Mouse (Mus musculus) kidney, embryonic 15.5 days (tissue): ENCODE data around the gene Tbcd. TPM values are rescaled to one million over a fixed set of nuclear protein-coding genes. Genes with fewer than 3 reads are reported as not detected.

ENCODE experiments used
- ATAC-seq: fragments of 200-750 bp; cut with Nextera tagmentation; replicated peaks from 2 replicates; pipeline ENCODE4 v1.8.0; 2017; ENCODE audit warnings: moderate TSS enrichment; ENCODE audit not compliant: low FRiP score
- H3K27ac ChIP-seq: fragments of 300-500 bp; sonication (generic); 2 replicates; pipeline ENCODE4 v1.5.1; 2015; ENCODE audit warnings: mild to moderate bottlenecking, inconsistent platforms
- H3K27me3 ChIP-seq: fragments of 300-500 bp; sonication (generic); 2 replicates; pipeline ENCODE4 v1.6.1; 2015; ENCODE audit warnings: inconsistent platforms
- H3K36me3 ChIP-seq: fragments of 300-500 bp; sonication (generic); 2 replicates; pipeline ENCODE4 v1.6.1; 2015; ENCODE audit warnings: inconsistent platforms
- H3K4me1 ChIP-seq: fragments of 300-500 bp; sonication (generic); 2 replicates; pipeline ENCODE4 v1.6.1; 2015; ENCODE audit warnings: inconsistent platforms
- H3K4me2 ChIP-seq: fragments of 300-500 bp; sonication (generic); 2 replicates; pipeline ENCODE4 v1.6.1; 2015; ENCODE audit warnings: moderate library complexity, mild to moderate bottlenecking, inconsistent platforms
- H3K4me3 ChIP-seq: fragments of 300-500 bp; sonication (generic); replicated peaks from 2 replicates; pipeline ENCODE4 v1.5.1; 2015; ENCODE audit warnings: mild to moderate bottlenecking, inconsistent platforms
- H3K9ac ChIP-seq: fragments of 300-500 bp; sonication (generic); 2 replicates; pipeline ENCODE4 v1.6.1; 2015; ENCODE audit warnings: mild to moderate bottlenecking, inconsistent platforms
- H3K9me3 ChIP-seq: fragments of 300-500 bp; sonication (generic); replicated peaks from 2 replicates; pipeline ENCODE4 v1.6.1; 2016; ENCODE audit warnings: inconsistent platforms
- WGBS: fragments of 180-500 bp; shearing (Covaris S2); methylation state at CpG from one replicate; pipeline ENCODE4 v1.1.7; 2015; ENCODE audit warnings: mixed read lengths; 5-methylcytosine and 5-hydroxymethylcytosine counted together
- polyA plus RNA-seq: library from polyadenylated mRNA; unstranded; fragments of >200 nt; fragmentation: Nextera tagmentation; extraction: Ambion mirVana; gene quantifications from 2 replicates; pipeline ENCODE4 v1.2.1, GENCODE M21; 2015

Gene Tbcd
- polyA plus RNA-seq, 1 experiment from 2014 or later = 37.4 TPM

DNA sequence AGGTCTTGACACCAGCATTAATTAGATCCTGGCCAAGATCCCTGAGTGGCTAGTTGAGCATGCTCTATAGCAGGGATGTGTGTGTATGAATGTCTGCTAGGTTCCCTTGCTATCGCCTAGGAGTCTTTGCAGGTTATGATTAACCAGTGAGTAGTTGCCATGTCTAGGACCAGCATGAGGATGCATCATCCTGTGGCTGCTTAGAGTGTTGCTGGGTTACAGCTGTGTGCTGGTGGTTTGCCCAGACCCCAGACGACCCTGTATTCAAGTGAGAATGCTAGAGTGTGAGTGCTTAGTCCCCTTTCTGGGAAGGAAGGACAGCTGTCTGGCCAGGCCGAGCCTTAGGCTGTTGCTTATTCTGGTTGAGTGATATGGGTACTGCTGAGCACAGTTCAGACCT, 106.8 kb downstream of the Tbcd start:
- ATAC-seq = no peak
- no peaks in the 10 kb centered on the region for H3K9me3 ChIP-seq
- WGBS = 87% methylated on average over 3 of the region's 3 CpGs

DNA sequence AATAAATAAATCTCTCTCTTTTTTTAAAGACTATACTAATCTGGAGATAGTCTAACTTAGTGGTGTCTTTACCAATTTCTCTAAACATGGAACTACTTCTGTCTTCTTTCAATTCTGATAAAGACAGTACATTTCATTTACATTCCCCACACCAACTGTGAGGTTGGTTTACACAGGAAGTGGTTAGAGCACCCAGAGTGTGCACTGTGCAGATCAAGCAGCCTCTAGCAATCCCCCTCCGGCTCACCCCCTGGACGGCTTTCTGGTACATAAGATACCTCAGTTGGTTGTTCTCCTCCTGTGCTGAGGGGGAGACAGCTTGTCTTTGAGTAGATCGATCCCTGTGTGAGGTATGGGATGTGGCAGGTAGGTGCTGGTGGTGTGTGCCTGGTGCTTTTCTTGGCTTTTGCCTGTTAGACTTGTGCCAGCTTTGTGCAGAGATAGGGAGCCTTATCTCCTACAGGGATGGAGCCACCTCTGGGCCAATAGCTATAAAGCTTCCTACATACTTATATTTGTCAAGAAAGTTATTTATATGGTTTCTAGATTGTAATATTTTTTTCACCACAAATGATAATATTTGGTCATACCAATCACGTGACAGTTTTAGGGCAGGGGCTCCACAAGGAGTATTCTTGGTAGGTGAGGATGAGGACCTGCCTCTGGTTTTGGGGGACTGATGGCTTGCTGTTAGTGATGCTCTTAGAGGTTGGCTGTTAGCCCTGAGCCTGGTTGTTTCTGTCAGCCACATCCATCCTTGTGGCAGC, 108.0 kb downstream of the Tbcd start:
- Histone ChIP-seq H3K9me3 (no peaks in the 10 kb centered on the region), H3K9ac (no peak overlapping the region), H3K36me3 (peaks cover 2% of the 10 kb centered on the region; the same call in 1 of the 2 replicates), H3K4me1 (no peaks in the 10 kb centered on the region), H3K27ac (no peak overlapping the region), H3K27me3 (no peaks in the 10 kb centered on the region), H3K4me2 (no peak overlapping the region), H3K4me3 (no peak overlapping the region)
- WGBS = 80% methylated on average over 4 of the region's 4 CpGs
- ATAC-seq = no peak

More for the DNA sequence above, 106.8 kb downstream of the Tbcd start:
- Histone ChIP-seq H3K4me3 (no peak overlapping the region), H3K9ac (no peak overlapping the region), H3K27me3 (no peaks in the 10 kb centered on the region), H3K4me2 (no peak overlapping the region), H3K36me3 (peaks cover 2% of the 10 kb centered on the region; the same call in 1 of the 2 replicates), H3K27ac (no peak overlapping the region), H3K4me1 (no peaks in the 10 kb centered on the region)

DNA sequence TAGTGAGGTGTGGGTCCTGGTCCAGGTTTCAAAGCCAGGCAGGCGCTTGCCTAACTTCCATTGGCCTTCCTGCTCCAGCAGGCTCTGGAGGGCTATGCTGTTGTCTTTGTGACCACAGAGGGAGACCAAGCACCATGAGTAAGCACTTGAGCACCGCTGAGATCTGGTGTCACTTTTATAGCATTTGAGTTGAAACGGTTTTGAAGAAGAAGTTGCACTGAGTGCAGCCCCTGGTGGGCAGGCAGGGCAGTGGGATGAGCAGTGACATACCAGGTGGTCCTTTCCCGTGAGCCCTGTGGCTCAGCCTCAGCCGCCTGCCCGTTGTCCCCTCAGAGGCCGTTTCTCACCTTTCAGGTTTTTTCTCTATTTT, 108.5 kb downstream of the Tbcd start:
- Histone ChIP-seq H3K9ac (no peak overlapping the region), H3K27ac (no peak overlapping the region), H3K4me1 (no peaks in the 10 kb centered on the region), H3K4me2 (no peak overlapping the region), H3K9me3 (no peaks in the 10 kb centered on the region), H3K36me3 (peaks cover 2% of the 10 kb centered on the region; the same call in 1 of the 2 replicates), H3K4me3 (no peak overlapping the region), H3K27me3 (no peaks in the 10 kb centered on the region)
- WGBS = 66% methylated on average over 7 of the region's 7 CpGs
- ATAC-seq = no peak

DNA sequence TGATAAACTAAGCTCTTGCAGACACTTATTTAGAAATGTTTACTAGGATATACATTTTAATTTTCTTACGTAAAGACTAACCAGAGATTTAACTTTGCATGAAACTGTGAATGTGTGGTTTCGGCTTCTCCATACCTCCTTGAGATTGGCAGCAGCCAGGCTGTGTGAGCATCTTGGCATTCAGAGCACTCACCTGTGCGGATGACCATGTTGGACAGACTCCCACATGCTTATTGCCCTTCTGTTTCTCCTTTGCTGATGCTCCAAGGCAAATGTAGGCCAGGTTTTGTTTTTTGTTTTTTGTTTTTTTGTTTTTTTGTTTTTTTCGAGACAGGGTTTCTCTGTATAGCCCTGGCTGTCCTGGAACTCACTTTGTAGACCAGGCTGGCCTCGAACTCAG, 111.6 kb downstream of the Tbcd start:
- Histone ChIP-seq H3K4me1 (no peaks in the 10 kb centered on the region), H3K36me3 (no peaks in the 10 kb centered on the region), H3K27ac (no peak overlapping the region), H3K9ac (no peak overlapping the region), H3K9me3 (no peaks in the 10 kb centered on the region), H3K27me3 (no peaks in the 10 kb centered on the region), H3K4me2 (no peak overlapping the region), H3K4me3 (no peak overlapping the region)
- WGBS = 94% methylated on average over 5 of the region's 5 CpGs
- no peak for ATAC-seq

DNA sequence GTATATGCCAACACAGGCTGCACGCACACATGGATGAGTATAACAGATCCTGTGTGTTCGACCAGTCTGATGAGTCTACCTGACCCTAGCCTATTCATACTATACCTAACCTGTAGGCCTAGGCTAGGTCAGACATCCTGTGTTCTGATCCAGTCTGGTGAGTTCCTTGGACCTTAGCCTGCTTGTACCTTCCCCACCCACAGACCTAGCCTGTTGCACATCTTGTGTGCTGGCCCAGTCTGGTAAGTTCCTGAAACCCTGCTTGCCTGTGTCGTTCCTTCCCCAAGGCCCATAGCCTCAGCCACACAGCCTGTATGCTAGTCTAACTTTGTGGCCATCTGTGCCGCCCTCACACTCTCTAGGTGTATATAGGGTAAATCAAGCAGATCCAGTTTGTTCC, 112.5 kb downstream of the Tbcd start:
- Histone ChIP-seq H3K27me3 (no peaks in the 10 kb centered on the region), H3K9me3 (no peaks in the 10 kb centered on the region), H3K9ac (no peak overlapping the region), H3K36me3 (no peaks in the 10 kb centered on the region), H3K4me2 (no peak overlapping the region), H3K27ac (no peak overlapping the region), H3K4me3 (no peak overlapping the region), H3K4me1 (no peaks in the 10 kb centered on the region)
- no peak for ATAC-seq
- WGBS = 94% methylated on average over 4 of the region's 4 CpGs

DNA sequence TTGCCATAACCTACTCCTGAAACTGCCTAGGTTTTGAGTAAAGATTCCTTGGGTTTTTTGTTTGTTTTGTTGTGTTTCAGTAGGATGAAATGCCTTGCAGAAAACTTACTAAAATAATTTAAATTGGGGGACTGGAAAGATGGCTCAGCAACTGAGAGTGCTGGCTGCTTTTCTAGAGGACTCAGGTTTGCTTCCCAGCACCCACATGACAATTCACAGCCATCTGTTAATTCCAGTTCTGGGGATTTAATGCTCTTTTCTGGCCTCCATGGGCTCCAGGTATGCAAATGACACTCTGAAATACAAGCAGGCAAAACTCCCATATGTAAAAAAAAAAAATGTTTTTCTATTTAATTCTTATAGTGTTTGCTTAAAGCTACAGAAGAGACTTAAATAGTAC, 130.1 kb downstream of the Tbcd start:
- Histone ChIP-seq H3K4me1 (no peaks in the 10 kb centered on the region), H3K4me2 (no peak overlapping the region), H3K27ac (no peak overlapping the region), H3K9me3 (no peaks in the 10 kb centered on the region), H3K4me3 (no peak overlapping the region), H3K27me3 (no peaks in the 10 kb centered on the region), H3K9ac (no peak overlapping the region), H3K36me3 (peaks cover 16% of the 10 kb centered on the region)
- ATAC-seq = no peak

DNA sequence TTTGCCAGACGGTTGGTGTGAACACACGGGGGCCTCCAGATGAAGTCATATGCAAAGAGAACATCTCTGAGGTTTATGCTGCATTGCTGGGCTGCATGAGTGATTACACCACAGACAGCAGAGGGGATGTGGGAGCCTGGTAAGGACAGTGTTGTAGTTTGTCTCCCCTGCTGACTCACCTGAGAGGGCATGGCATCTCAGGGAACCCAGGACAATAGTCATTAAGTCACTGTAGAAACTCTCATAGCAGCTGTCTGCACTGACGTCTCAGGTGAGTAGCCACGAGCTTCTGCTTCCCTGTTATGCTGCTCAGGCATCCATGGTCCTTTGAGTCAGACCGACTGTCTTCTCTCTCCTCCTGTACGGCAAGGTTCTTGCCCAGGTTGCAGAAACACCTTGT, 145.5 kb downstream of the Tbcd start:
- Histone ChIP-seq H3K9ac (no peak overlapping the region), H3K36me3 (peaks cover 49% of the 10 kb centered on the region), H3K4me2 (no peak overlapping the region), H3K27me3 (no peaks in the 10 kb centered on the region), H3K4me3 (no peak overlapping the region), H3K4me1 (no peaks in the 10 kb centered on the region), H3K9me3 (no peaks in the 10 kb centered on the region), H3K27ac (no peak overlapping the region)
- ATAC-seq = no peak
- WGBS = 76% methylated on average over 6 of the region's 6 CpGs

DNA sequence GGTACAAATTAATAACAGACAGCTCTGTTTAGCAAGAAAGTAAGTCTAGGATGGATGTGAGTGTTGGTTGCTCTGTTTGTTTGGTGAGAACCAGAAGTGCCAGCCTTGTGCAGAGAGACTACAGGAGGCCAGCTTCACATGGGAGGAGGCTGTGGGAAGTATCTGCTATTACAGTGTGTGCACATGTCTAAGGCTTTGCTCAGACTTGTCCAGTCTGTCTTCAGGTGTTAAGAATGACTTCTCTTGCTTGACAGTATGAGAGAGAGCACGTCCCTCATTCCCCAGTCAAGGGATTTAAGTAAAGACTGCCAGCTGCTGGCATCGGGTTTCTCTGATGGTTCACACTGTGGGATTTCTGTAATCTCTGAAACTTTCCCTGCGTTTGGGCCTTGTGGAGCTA, 149.7 kb downstream of the Tbcd start:
- no peaks in the 10 kb centered on the region for H3K4me1 ChIP-seq
- 66% methylated on average over 3 of the region's 3 CpGs for WGBS
- no peak overlapping the region for H3K9ac ChIP-seq
- H3K4me2 ChIP-seq = no peak overlapping the region
- no peak for ATAC-seq
- H3K9me3 ChIP-seq = no peaks in the 10 kb centered on the region
- H3K36me3 ChIP-seq = peaks cover 62% of the 10 kb centered on the region
- H3K27me3 ChIP-seq = no peaks in the 10 kb centered on the region
- no peak overlapping the region for H3K27ac ChIP-seq
- no peak overlapping the region for H3K4me3 ChIP-seq

DNA sequence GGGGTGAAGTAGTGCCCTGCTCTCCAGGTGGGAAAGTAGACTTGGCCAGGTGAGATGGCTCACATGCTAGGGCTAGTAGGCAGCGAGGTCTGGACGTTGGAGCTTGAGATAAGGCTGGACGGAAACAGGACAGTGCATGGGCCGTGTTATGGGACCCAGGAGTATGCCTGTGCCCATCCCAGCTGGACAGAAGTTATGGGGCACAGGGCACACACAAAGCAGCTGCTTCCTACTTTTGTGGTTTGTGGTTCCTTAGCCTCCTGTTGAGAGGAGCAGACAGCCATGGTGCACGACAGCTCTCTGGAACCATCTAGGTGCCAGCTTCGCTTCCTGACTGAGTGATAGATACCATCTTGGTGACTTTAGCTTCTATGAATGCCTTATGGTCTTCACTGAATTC, 153.9 kb downstream of the Tbcd start:
- peaks cover 65% of the 10 kb centered on the region for H3K36me3 ChIP-seq
- WGBS = 94% methylated on average over 6 of the region's 6 CpGs
- no peak overlapping the region for H3K4me3 ChIP-seq
- no peaks in the 10 kb centered on the region for H3K4me1 ChIP-seq
- no peak for ATAC-seq
- H3K4me2 ChIP-seq = no peak overlapping the region
- no peak overlapping the region for H3K27ac ChIP-seq
- H3K9ac ChIP-seq = no peak overlapping the region
- no peaks in the 10 kb centered on the region for H3K27me3 ChIP-seq
- H3K9me3 ChIP-seq = no peaks in the 10 kb centered on the region

DNA sequence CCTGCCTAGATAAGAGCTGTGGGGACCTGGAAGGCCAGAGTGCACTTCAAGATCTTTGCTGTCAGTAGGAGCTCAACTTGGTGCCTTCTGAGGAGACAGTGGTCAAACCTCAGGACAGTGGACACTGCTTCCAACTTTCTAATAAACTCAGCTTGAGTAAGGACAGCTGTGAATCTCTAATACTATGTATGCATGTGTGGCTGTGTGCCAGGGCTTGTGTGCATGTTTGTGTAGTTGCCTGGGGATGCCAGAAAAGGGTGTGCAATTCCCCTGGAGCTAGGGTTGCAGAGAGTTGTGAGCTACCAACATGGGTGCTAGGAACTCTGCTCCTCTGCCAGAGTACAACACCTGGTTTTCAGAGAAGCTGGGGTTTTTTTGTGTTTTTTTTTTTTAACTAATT, 159.2 kb downstream of the Tbcd start:
- ATAC-seq = no peak
- H3K36me3 ChIP-seq = peaks cover 55% of the 10 kb centered on the region
- H3K4me2 ChIP-seq = no peak overlapping the region
- no peak overlapping the region for H3K4me3 ChIP-seq
- H3K9me3 ChIP-seq = no peaks in the 10 kb centered on the region
- no peak overlapping the region for H3K9ac ChIP-seq
- no peaks in the 10 kb centered on the region for H3K27me3 ChIP-seq
- H3K27ac ChIP-seq = no peak overlapping the region
- no peaks in the 10 kb centered on the region for H3K4me1 ChIP-seq

DNA sequence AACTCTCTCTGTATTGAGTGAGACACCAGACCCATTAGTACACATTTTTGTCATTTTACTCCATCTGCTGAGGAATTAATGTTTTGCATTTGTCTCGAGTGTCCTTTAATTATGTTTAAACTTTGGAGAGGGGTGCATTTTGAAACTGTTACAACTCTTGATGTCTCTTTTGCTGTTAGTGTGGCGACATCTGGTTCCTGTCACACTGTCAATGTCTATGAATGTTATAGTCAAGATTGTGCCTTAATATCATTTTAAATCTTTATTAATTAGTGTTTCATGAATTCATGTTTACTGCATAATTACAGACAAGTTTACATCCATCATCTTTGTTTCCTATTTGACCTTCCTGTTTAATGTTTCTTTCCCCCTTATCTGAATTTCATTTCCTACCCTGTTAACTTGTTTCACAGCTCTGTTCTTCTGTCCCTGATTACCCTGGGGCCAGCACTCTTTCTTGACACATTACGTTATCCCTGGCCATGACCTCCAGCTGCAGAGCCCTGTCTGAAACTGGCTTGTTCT, 164.3 kb downstream of the Tbcd start:
- Histone ChIP-seq H3K9me3 (no peaks in the 10 kb centered on the region), H3K27ac (no peak overlapping the region), H3K4me1 (no peaks in the 10 kb centered on the region), H3K36me3 (peaks cover 68% of the 10 kb centered on the region), H3K4me3 (no peak overlapping the region), H3K4me2 (no peak overlapping the region), H3K27me3 (no peaks in the 10 kb centered on the region), H3K9ac (no peak overlapping the region)
- 71% methylated on average over 3 of the region's 3 CpGs for WGBS
- ATAC-seq = no peak

DNA sequence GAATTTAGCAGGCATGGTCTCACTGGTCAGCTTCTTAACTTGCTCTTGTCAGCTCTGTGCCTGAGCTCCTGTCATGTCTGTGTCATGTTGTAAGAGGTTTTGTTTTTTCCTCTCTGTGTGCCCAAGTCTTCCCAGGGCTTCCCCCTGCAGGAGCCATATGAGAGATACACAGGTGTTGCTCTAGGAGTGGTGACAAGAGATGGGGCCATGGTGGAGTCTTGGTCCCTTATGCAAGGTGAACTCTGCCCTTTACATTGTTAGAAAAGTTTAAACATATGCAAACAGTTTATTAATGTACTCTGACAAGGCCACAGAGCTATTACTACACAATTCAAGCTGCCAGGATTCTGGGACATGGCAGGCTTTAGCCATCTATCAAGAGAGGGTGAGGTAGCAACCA, 164.8 kb downstream of the Tbcd start:
- Histone ChIP-seq H3K4me2 (no peak overlapping the region), H3K27me3 (no peaks in the 10 kb centered on the region), H3K27ac (no peak overlapping the region), H3K9me3 (no peaks in the 10 kb centered on the region), H3K36me3 (peaks cover 70% of the 10 kb centered on the region), H3K4me1 (no peaks in the 10 kb centered on the region), H3K9ac (no peak overlapping the region), H3K4me3 (no peak overlapping the region)
- no peak for ATAC-seq

DNA sequence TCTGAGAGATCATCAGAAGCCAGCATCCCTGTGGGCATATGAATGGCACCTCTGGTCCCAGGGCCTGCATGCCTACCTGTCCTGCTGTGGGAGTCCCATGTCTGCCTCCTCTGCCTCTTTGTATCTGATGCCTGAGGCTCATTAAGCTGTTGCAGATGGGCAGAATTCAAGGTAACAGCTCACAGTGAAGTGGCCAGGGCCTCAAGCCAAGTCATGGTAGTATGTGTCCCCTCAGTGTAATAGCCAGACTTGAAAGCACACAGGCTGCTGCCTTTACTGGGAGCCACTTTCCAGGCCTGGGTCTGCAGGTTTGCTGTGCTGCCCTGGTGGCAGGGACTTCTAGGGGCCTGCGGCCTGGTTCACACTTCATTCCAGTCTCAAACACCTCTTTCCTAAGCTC, 165.6 kb downstream of the Tbcd start:
- no peak for ATAC-seq
- Histone ChIP-seq H3K4me1 (no peaks in the 10 kb centered on the region), H3K4me2 (no peak overlapping the region), H3K9ac (no peak overlapping the region), H3K36me3 (peaks cover 76% of the 10 kb centered on the region), H3K9me3 (no peaks in the 10 kb centered on the region), H3K27ac (no peak overlapping the region), H3K4me3 (no peak overlapping the region), H3K27me3 (no peaks in the 10 kb centered on the region)
- WGBS = 96% methylated on average over 1 of the region's 1 CpGs
